Mouse (Mus musculus) embryonic facial prominence, embryonic 12.5 days (tissue): ENCODE data around the gene Luzp4. TPM values are rescaled to one million over a fixed set of nuclear protein-coding genes. Genes with fewer than 3 reads are reported as not detected.
"Not testable (repeated sequence)": the region's sequence is repeated elsewhere in the genome, so short reads cannot be mapped to it uniquely, and the experiment has no call there.

Experiments
- ATAC-seq: fragments of 200-750 bp; cut with Nextera tagmentation; 2 replicates; pipeline ENCODE4 v1.8.0; 2017; ENCODE audit not compliant: insufficient number of reproducible peaks, insufficient read depth, low FRiP score, low TSS enrichment
- H3K27ac ChIP-seq: fragments of 300-500 bp; sonication (generic); 2 replicates; pipeline ENCODE4 v1.5.1; 2016; ENCODE audit warnings: mild to moderate bottlenecking
- H3K27me3 ChIP-seq: fragments of 300-500 bp; sonication (generic); 2 replicates; pipeline ENCODE4 v1.6.1; 2016; ENCODE audit warnings: mild to moderate bottlenecking, moderate library complexity
- H3K36me3 ChIP-seq: fragments of 300-500 bp; sonication (generic); 2 replicates; pipeline ENCODE4 v1.6.1; 2016; ENCODE audit warnings: mild to moderate bottlenecking
- H3K4me1 ChIP-seq: fragments of 300-500 bp; sonication (generic); 2 replicates; pipeline ENCODE4 v1.6.1; 2016
- H3K4me2 ChIP-seq: fragments of 300-500 bp; sonication (generic); replicated peaks from 2 replicates; pipeline ENCODE4 v1.6.1; 2016; ENCODE audit warnings: mild to moderate bottlenecking, moderate library complexity
- H3K4me3 ChIP-seq: fragments of 300-500 bp; sonication (generic); 2 replicates; pipeline ENCODE4 v1.5.1; 2016; ENCODE audit warnings: mild to moderate bottlenecking
- H3K9ac ChIP-seq: fragments of 300-500 bp; sonication (generic); 2 replicates; pipeline ENCODE4 v1.6.1; 2016; ENCODE audit warnings: mild to moderate bottlenecking, moderate library complexity
- H3K9me3 ChIP-seq: fragments of 300-500 bp; sonication (generic); 2 replicates; pipeline ENCODE4 v1.6.1; 2016; ENCODE audit warnings: mild to moderate bottlenecking, moderate library complexity
- WGBS: fragments of 180-500 bp; shearing (Covaris S2); methylation state at CpG from one replicate; pipeline ENCODE4 v1.1.7; 2016; 5-methylcytosine and 5-hydroxymethylcytosine counted together
- polyA plus RNA-seq: library from polyadenylated mRNA; unstranded; fragments of >200 nt; fragmentation: Nextera tagmentation; extraction: Ambion mirVana; gene quantifications from 2 replicates; pipeline ENCODE4 v1.2.1, GENCODE M21; 2016

Gene Luzp4
- polyA plus RNA-seq = not detected in 2 replicates

DNA sequence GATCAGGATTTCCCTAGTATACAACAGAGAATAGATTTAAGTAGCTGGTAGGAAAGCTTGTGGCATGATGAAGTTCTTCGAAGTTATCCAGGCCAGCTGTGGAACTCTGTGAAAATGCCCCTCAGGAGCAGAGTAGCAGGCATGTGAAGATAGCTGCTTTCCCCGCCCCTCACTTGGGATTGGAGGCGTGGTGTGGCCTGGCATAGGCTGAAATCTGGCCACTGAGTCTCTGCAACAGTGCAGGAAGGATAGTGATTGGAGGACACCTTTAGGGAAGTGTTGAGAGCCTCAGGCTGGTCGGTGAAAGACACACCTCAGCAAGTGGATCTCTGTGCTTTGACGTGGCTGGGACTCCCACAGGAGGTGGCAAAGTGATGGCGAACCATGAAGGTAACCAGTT is at the start of gene Luzp4:
Gene Luzp4, plus strand, starts transcription at position 301 of the 400 bp plus-strand sequence.
- not testable (repeated sequence) for H3K4me2 ChIP-seq

DNA sequence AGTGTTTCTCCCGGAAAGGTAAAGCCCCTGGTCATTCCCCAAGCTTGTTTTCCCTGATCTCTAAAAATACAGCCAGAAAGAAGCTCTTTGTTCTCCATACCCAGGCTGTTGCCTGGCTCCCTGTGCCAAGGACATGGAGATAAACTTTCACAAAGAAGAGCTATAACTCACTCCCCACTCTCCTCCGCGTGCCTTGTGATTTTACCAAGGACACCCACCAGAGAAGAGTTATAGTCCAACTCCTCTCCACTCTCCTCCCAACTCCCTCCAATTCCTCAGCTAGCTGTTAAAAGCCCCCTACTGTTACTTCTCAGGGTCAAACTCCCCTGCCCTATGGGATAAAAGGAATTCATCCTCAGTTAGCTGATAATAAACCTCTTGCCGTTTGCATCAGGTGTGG is 15.6 kb upstream of the Luzp4 start:
- ATAC-seq, H3K4me2 ChIP-seq, H3K4me3 ChIP-seq, H3K27me3 ChIP-seq, H3K36me3 ChIP-seq, H3K27ac ChIP-seq, H3K9me3 ChIP-seq, H3K9ac ChIP-seq, H3K4me1 ChIP-seq: not testable (repeated sequence)
- WGBS = 92% methylated on average over 4 of the region's 4 CpGs

More for the DNA sequence above, at the start of gene Luzp4:
- not testable (repeated sequence) for H3K36me3 ChIP-seq, H3K9me3 ChIP-seq, H3K27me3 ChIP-seq, H3K27ac ChIP-seq, H3K4me1 ChIP-seq, H3K9ac ChIP-seq, ATAC-seq, H3K4me3 ChIP-seq
- WGBS = 75% methylated on average over 5 of the region's 6 CpGs

Other genes starting within 250 kb of the Luzp4 start
- not detected in 2 replicates for gene Gm8334, start 242.5 kb upstream of the Luzp4 start, polyA plus RNA-seq
- gene Gm15127, start 194.0 kb upstream of the Luzp4 start, polyA plus RNA-seq = not detected in 2 replicates
- gene Ott, start 216.6 kb downstream of the Luzp4 start, polyA plus RNA-seq = not detected in 2 replicates